In the genomic region with DNA sequence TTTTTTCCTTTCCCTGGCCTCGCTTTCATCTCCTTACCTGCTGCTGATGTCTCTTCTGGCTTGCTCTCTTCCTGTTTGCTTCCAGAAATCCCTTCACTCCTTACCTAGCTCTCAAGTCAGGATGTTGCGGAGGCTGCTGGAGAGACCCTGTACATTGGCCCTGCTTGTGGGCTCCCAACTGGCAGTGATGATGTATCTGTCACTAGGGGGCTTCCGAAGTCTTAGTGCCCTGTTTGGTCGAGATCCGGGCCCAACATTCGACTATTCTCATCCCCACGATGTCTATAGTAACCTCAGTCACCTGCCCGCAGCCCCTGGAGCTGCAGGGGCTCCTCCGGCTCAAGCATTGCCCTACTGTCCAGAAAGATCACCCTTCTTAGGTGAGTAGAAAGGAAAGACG, we compare ENCODE assay signal across 8 mouse cellular contexts. TPM values are rescaled to one million over a fixed set of nuclear protein-coding genes. Genes with fewer than 3 reads are reported as not detected.
DNase-seq lines count a peak whose midpoint lies in the region; ATAC-seq and TF ChIP-seq lines count a peak whose summit lies in the region.

No protein-coding gene starts in this region.

- H3K9me3 ChIP-seq in forebrain, postnatal 0 days (ENCODE audit: low read length) = no peaks in the 10 kb centered on the region
- H3K9me3 ChIP-seq in midbrain, embryonic 14.5 days (ENCODE audit: control insufficient read depth, low read length) = no peaks in the 10 kb centered on the region

- no peak for TF ChIP-seq POLR2A in kidney, adult 2 months (IDR thresholded peaks at IDR 0.05; ENCODE audit: low read depth, low read length)
- no peak for TF ChIP-seq POLR2A in bone marrow macrophage, adult 2 months (IDR thresholded peaks at IDR 0.05; ENCODE audit: borderline replicate concordance, low read depth, low read length)

- H3K4me3 ChIP-seq in kidney, adult 2 months (ENCODE audit: insufficient read depth, low read depth, low read length) = no peak overlapping the region
- H3K4me3 ChIP-seq in bone marrow macrophage, adult 2 months (ENCODE audit: insufficient read depth, low read length) = peak overlapping the region; percentile 36
- H3K4me3 ChIP-seq in forebrain, postnatal 0 days (ENCODE audit: low read depth, low read length) = no peak overlapping the region
- H3K4me3 ChIP-seq in midbrain, embryonic 14.5 days (replicated peaks; ENCODE audit: low read depth, low read length) = no peak overlapping the region

- no peaks in the 10 kb centered on the region for H3K27me3 ChIP-seq in kidney, adult 2 months (replicated peaks; ENCODE audit: control insufficient read depth, insufficient read depth, low read length)
- H3K27me3 ChIP-seq in forebrain, postnatal 0 days (ENCODE audit: insufficient read depth, low read length) = no peaks in the 10 kb centered on the region
- H3K27me3 ChIP-seq in midbrain, embryonic 14.5 days (ENCODE audit: control insufficient read depth, insufficient read depth, low read length) = no peaks in the 10 kb centered on the region

- no peak for ATAC-seq in forebrain, postnatal 0 days
- ATAC-seq in midbrain, embryonic 14.5 days (ENCODE audit: low FRiP score, low TSS enrichment) = no peak

- H3K4me1 ChIP-seq in kidney, adult 2 months (ENCODE audit: control insufficient read depth, insufficient read depth, low read length) = peaks cover 13% of the 10 kb centered on the region; the same call in 1 of the 2 replicates
- H3K4me1 ChIP-seq in bone marrow macrophage, adult 2 months (ENCODE audit: control insufficient read depth, insufficient read depth, low read length) = peaks cover 30% of the 10 kb centered on the region
- H3K4me1 ChIP-seq in forebrain, postnatal 0 days (ENCODE audit: insufficient read depth) = peaks cover 8% of the 10 kb centered on the region
- H3K4me1 ChIP-seq in midbrain, embryonic 14.5 days (ENCODE audit: control insufficient read depth, insufficient read depth, low read length) = peaks cover 14% of the 10 kb centered on the region

- no peak for DNase-seq in kidney, adult 2 months
- DNase-seq in kidney, adult 8-10 months = no peak
- no peak for DNase-seq in forebrain, postnatal 0 days
- no peak for DNase-seq in midbrain, embryonic 14.5 days
- no peak for DNase-seq in embryo, embryonic 9.5 days (ENCODE audit: extremely low spot score)
- no peak for DNase-seq in frontal cortex, adult 2 months (ENCODE audit: extremely low spot score in 1 of 2, low spot score in 1 of 2)
- DNase-seq in adrenal gland, postnatal 36 days = no peak

- no peak for TF ChIP-seq CTCF in kidney, adult 2 months (conservative IDR thresholded peaks at IDR 0.05; ENCODE audit: insufficient read depth, insufficient read length, low read depth, low read length)
- TF ChIP-seq CTCF in bone marrow macrophage, adult 2 months (IDR thresholded peaks at IDR 0.05; ENCODE audit: low read depth, low read length) = peak; percentile 40
- TF ChIP-seq CTCF in forebrain, postnatal 0 days (IDR thresholded peaks at IDR 0.05; ENCODE audit: low read depth) = no peak

- no peak overlapping the region for H3K9ac ChIP-seq in forebrain, postnatal 0 days
- peak overlapping the region; percentile 6; the same call in 1 of the 2 replicates for H3K9ac ChIP-seq in midbrain, embryonic 14.5 days (replicated peaks; ENCODE audit: low read length)

- H3K36me3 ChIP-seq in kidney, adult 2 months (ENCODE audit: control insufficient read depth, insufficient read depth, low read length) = no peaks in the 10 kb centered on the region
- peaks cover 33% of the 10 kb centered on the region for H3K36me3 ChIP-seq in forebrain, postnatal 0 days (ENCODE audit: insufficient read depth)
- peaks cover 46% of the 10 kb centered on the region for H3K36me3 ChIP-seq in midbrain, embryonic 14.5 days (ENCODE audit: control insufficient read depth, insufficient read depth, low read length)

- 58% methylated on average over 10 of the region's 10 CpGs for WGBS in kidney, adult 2 months
- WGBS in forebrain, postnatal 0 days = 73% methylated on average over 10 of the region's 10 CpGs
- 76% methylated on average over 10 of the region's 10 CpGs for WGBS in midbrain, embryonic 14.5 days

- H3K4me2 ChIP-seq in forebrain, postnatal 0 days (ENCODE audit: low read depth) = peak overlapping the region; percentile 96; the same call in 1 of the 2 replicates
- peak overlapping the region; percentile 83; the same call in 1 of the 2 replicates for H3K4me2 ChIP-seq in midbrain, embryonic 14.5 days (ENCODE audit: low read length)

- peak overlapping the region; percentile 81; the same call in 1 of the 2 replicates for H3K27ac ChIP-seq in kidney, adult 2 months (ENCODE audit: insufficient read depth, low read depth, low read length)
- H3K27ac ChIP-seq in bone marrow macrophage, adult 2 months (ENCODE audit: insufficient read depth, low read depth, low read length) = peak overlapping the region; percentile 71
- no peak overlapping the region for H3K27ac ChIP-seq in forebrain, postnatal 0 days (ENCODE audit: low read depth, low read length)
- H3K27ac ChIP-seq in midbrain, embryonic 14.5 days (replicated peaks; ENCODE audit: low read depth, low read length) = no peak overlapping the region

RNA-seq across cellular contexts. Expression of a gene that starts 1.5 kb away (rescaled TPM):
- polyA plus RNA-seq in kidney, adult 2 months (2012; rRNA removed) = 58.9 and 67.7 TPM in 2 replicates
- polyA plus RNA-seq in bone marrow macrophage, adult 2 months (2012; ENCODE audit: insufficient read depth, insufficient read length, missing spikeins) = 40.4 and 46.1 TPM in 2 replicates
- 75.1 and 99.3 TPM in 2 replicates for total RNA-seq in forebrain, postnatal 0 days (2014; rRNA removed)
- 104 and 115 TPM in 2 replicates for polyA plus RNA-seq in forebrain, postnatal 0 days (2015; fragmentation: Nextera tagmentation; extraction: Ambion mirVana)
- polyA plus RNA-seq in midbrain, embryonic 14.5 days (2014; fragmentation: Nextera tagmentation; extraction: Ambion mirVana) = 101 and 105 TPM in 2 replicates
- polyA plus RNA-seq in frontal cortex, adult 2 months (2012; rRNA removed) = 65.2 and 73.7 TPM in 2 replicates
- 10 to 100 TPM; 27.1 to 36.6 TPM for total RNA-seq in adrenal gland, postnatal 36 days (2021)

RNA-seq across cellular contexts. Expression of a gene that starts 9.4 kb away (rescaled TPM):
- polyA plus RNA-seq in kidney, adult 2 months (2012; rRNA removed) = 51.5 and 63.2 TPM in 2 replicates
- 28.1 and 38.1 TPM in 2 replicates for polyA plus RNA-seq in bone marrow macrophage, adult 2 months (2012; ENCODE audit: insufficient read depth, insufficient read length, missing spikeins)
- 26.6 and 30.6 TPM in 2 replicates for total RNA-seq in forebrain, postnatal 0 days (2014; rRNA removed)
- polyA plus RNA-seq in forebrain, postnatal 0 days (2015; fragmentation: Nextera tagmentation; extraction: Ambion mirVana) = 21.1 and 23.3 TPM in 2 replicates
- 43.2 and 46.8 TPM in 2 replicates for polyA plus RNA-seq in midbrain, embryonic 14.5 days (2014; fragmentation: Nextera tagmentation; extraction: Ambion mirVana)
- polyA plus RNA-seq in frontal cortex, adult 2 months (2012; rRNA removed) = 69.4 and 83.5 TPM in 2 replicates
- 10 to 100 TPM; 31.1 to 40.8 TPM for total RNA-seq in adrenal gland, postnatal 36 days (2021)

RNA-seq across cellular contexts. Expression of a gene that starts 16.2 kb away (rescaled TPM):
- 47.8 and 53.4 TPM in 2 replicates for polyA plus RNA-seq in kidney, adult 2 months (2012; rRNA removed)
- polyA plus RNA-seq in bone marrow macrophage, adult 2 months (2012; ENCODE audit: insufficient read depth, insufficient read length, missing spikeins) = 45.1 and 53.8 TPM in 2 replicates
- 56.8 and 66.5 TPM in 2 replicates for total RNA-seq in forebrain, postnatal 0 days (2014; rRNA removed)
- 66.4 and 80.4 TPM in 2 replicates for polyA plus RNA-seq in forebrain, postnatal 0 days (2015; fragmentation: Nextera tagmentation; extraction: Ambion mirVana)
- 92.6 and 98.9 TPM in 2 replicates for polyA plus RNA-seq in midbrain, embryonic 14.5 days (2014; fragmentation: Nextera tagmentation; extraction: Ambion mirVana)
- 73.0 and 83.2 TPM in 2 replicates for polyA plus RNA-seq in frontal cortex, adult 2 months (2012; rRNA removed)
- 10 to 100 TPM; 37.1 to 44.3 TPM for total RNA-seq in adrenal gland, postnatal 36 days (2021)

RNA-seq across cellular contexts. Expression of a gene that starts 20.4 kb away (rescaled TPM):
- 374 and 559 TPM in 2 replicates for polyA plus RNA-seq in kidney, adult 2 months (2012; rRNA removed)
- 122 and 131 TPM in 2 replicates for polyA plus RNA-seq in bone marrow macrophage, adult 2 months (2012; ENCODE audit: insufficient read depth, insufficient read length, missing spikeins)
- total RNA-seq in forebrain, postnatal 0 days (2014; rRNA removed) = 203 and 270 TPM in 2 replicates
- 219 and 243 TPM in 2 replicates for polyA plus RNA-seq in forebrain, postnatal 0 days (2015; fragmentation: Nextera tagmentation; extraction: Ambion mirVana)
- 185 and 220 TPM in 2 replicates for polyA plus RNA-seq in midbrain, embryonic 14.5 days (2014; fragmentation: Nextera tagmentation; extraction: Ambion mirVana)
- 212 and 225 TPM in 2 replicates for polyA plus RNA-seq in frontal cortex, adult 2 months (2012; rRNA removed)
- total RNA-seq in adrenal gland, postnatal 36 days (2021) = 100 to 1,000 TPM; 657 to 866 TPM

RNA-seq across cellular contexts. Expression of a gene that starts 21.4 kb away (rescaled TPM):
- 1.2 and 1.5 TPM in 2 replicates for polyA plus RNA-seq in kidney, adult 2 months (2012; rRNA removed)
- polyA plus RNA-seq in bone marrow macrophage, adult 2 months (2012; ENCODE audit: insufficient read depth, insufficient read length, missing spikeins) = 0.21 TPM in 1 of 2 replicates, not detected in the other
- total RNA-seq in forebrain, postnatal 0 days (2014; rRNA removed) = 4.5 and 5.9 TPM in 2 replicates
- polyA plus RNA-seq in forebrain, postnatal 0 days (2015; fragmentation: Nextera tagmentation; extraction: Ambion mirVana) = 2.6 and 5.6 TPM in 2 replicates
- polyA plus RNA-seq in midbrain, embryonic 14.5 days (2014; fragmentation: Nextera tagmentation; extraction: Ambion mirVana) = 3.3 and 4.1 TPM in 2 replicates
- 10.2 and 10.9 TPM in 2 replicates for polyA plus RNA-seq in frontal cortex, adult 2 months (2012; rRNA removed)
- 1 to 10 TPM in 1 of 2 experiments, under 1 TPM in 1; 0.79 to 4.2 TPM for total RNA-seq in adrenal gland, postnatal 36 days (2021)

Comparison
In these comparisons a context has a peak if more than half of its experiments do, and no peak if none do; other contexts are left out.
1. H3K27ac ChIP-seq: peak in kidney, adult 2 months (single experiment) and bone marrow macrophage, adult 2 months (single experiment); none in forebrain, postnatal 0 days (single experiment) and midbrain, embryonic 14.5 days (single experiment).